Comparison of ENCODE assay signal across 11 mouse cellular contexts in genomic region chr19:9945800-9946564, GRCm38 (mm10). TPM values are rescaled to one million over a fixed set of nuclear protein-coding genes. Genes with fewer than 3 reads are reported as not detected.
DNase-seq lines count a peak whose midpoint lies in the region; ATAC-seq and TF ChIP-seq lines count a peak whose summit lies in the region.
"Had no signal": no experiment of that assay in that cellular context is flagged by ENCODE, and none has a peak within 500 bp of the region (broad histone marks: within the 10 kb centered on the region; RNA-seq: fewer than 3 reads in every experiment).

No protein-coding gene starts in this region.

- 70% methylated on average over 8 of the region's 8 CpGs for WGBS in heart, embryonic 11.5 days (ENCODE audit: insufficient replicate concordance)
- 89% methylated on average over 8 of the region's 8 CpGs for WGBS in small intestine, adult 2 months
- 89% methylated on average over 8 of the region's 8 CpGs for WGBS in forebrain, embryonic 16.5 days

- H3K9me3 ChIP-seq in heart, embryonic 11.5 days (replicated peaks; ENCODE audit: control insufficient read depth, low read length) = peaks cover 2% of the 10 kb centered on the region; the same call in 1 of the 2 replicates
- H3K9me3 ChIP-seq in forebrain, embryonic 16.5 days (ENCODE audit: control insufficient read depth, low read length) = no peaks in the 10 kb centered on the region; the same call in 1 of the 2 replicates
- H3K9me3 ChIP-seq: limb, embryonic 10.5 days had no signal

- DNase-seq in layer of hippocampus, adult 2 months (ENCODE audit: low spot score in 2 of 2) = no peak
- DNase-seq in layer of hippocampus, adult 8-10 months (ENCODE audit: low spot score in 2 of 2) = no peak
- peak; percentile 74 for DNase-seq in adipocyte (ENCODE audit: low spot score)
- no peak for DNase-seq in embryo, embryonic 10 days (ENCODE audit: low spot score)
- DNase-seq: midbrain, embryonic 14.5 days; right cerebral cortex, postnatal 4 days had no signal

- H3K4me3 ChIP-seq in layer of hippocampus, adult 2 months = no peak overlapping the region
- H3K4me3 ChIP-seq in heart, embryonic 11.5 days (ENCODE audit: low read depth, low read length) = no peak overlapping the region
- H3K4me3 ChIP-seq in small intestine, adult 2 months (ENCODE audit: low read depth, low read length) = no peak overlapping the region
- H3K4me3 ChIP-seq in forebrain, embryonic 16.5 days (replicated peaks; ENCODE audit: low read length) = no peak overlapping the region
- H3K4me3 ChIP-seq: limb, embryonic 10.5 days had no signal

- no peak overlapping the region for H3K4me2 ChIP-seq in heart, embryonic 11.5 days
- no peak overlapping the region for H3K4me2 ChIP-seq in forebrain, embryonic 16.5 days (ENCODE audit: low read length)

- H3K27me3 ChIP-seq in heart, embryonic 11.5 days (ENCODE audit: control insufficient read depth, insufficient read depth, low read length) = no peaks in the 10 kb centered on the region
- H3K27me3 ChIP-seq in small intestine, adult 2 months (ENCODE audit: control insufficient read depth, insufficient read depth, low read length) = no peaks in the 10 kb centered on the region
- no peaks in the 10 kb centered on the region for H3K27me3 ChIP-seq in forebrain, embryonic 16.5 days (replicated peaks; ENCODE audit: control insufficient read depth, insufficient read depth, low read length)

- H3K27ac ChIP-seq in layer of hippocampus, adult 2 months = peak overlapping the region; percentile 83
- peak overlapping the region; percentile 41; the same call in 1 of the 2 replicates for H3K27ac ChIP-seq in heart, embryonic 11.5 days (ENCODE audit: low read depth, low read length)
- H3K27ac ChIP-seq in small intestine, adult 2 months (ENCODE audit: insufficient read depth, low read depth, low read length) = 0 out of 2 replicates have a peak overlapping the region, but pooled peaks have one; percentile 0
- H3K27ac ChIP-seq in forebrain, embryonic 16.5 days (ENCODE audit: low read length) = no peak overlapping the region
- H3K27ac ChIP-seq: limb, embryonic 10.5 days had no signal

- no peak overlapping the region for H3K9ac ChIP-seq in heart, embryonic 11.5 days (ENCODE audit: low read depth, low read length)
- H3K9ac ChIP-seq in forebrain, embryonic 16.5 days (replicated peaks; ENCODE audit: low read depth, low read length) = no peak overlapping the region

- TF ChIP-seq CTCF in layer of hippocampus, adult 2 months (conservative IDR thresholded peaks at IDR 0.05) = no peak
- TF ChIP-seq CTCF in small intestine, adult 2 months (IDR thresholded peaks at IDR 0.05; ENCODE audit: extremely low read depth, insufficient read length, insufficient replicate concordance, low read depth, low read length) = no peak

- peaks cover 12% of the 10 kb centered on the region for H3K4me1 ChIP-seq in heart, embryonic 11.5 days (ENCODE audit: control insufficient read depth, insufficient read depth, low read length)
- peaks cover 12% of the 10 kb centered on the region; the same call in 1 of the 2 replicates for H3K4me1 ChIP-seq in small intestine, adult 2 months (ENCODE audit: control insufficient read depth, insufficient read depth, insufficient read length, low read length)
- no peaks in the 10 kb centered on the region for H3K4me1 ChIP-seq in forebrain, embryonic 16.5 days (replicated peaks; ENCODE audit: control insufficient read depth, insufficient read depth, low read length)

- no peak for TF ChIP-seq POLR2A in small intestine, adult 2 months (IDR thresholded peaks at IDR 0.05; ENCODE audit: low read depth, low read length)

- ATAC-seq in heart, embryonic 11.5 days (replicated peaks; ENCODE audit: insufficient number of reproducible peaks, low FRiP score, low TSS enrichment) = no peak
- no peak for ATAC-seq in megakaryocyte progenitor cell, adult 5-6 weeks (replicated peaks; ENCODE audit: poor library complexity)
- no peak for ATAC-seq in forebrain, embryonic 16.5 days

- H3K36me3 ChIP-seq in heart, embryonic 11.5 days (ENCODE audit: control insufficient read depth, insufficient read depth, low read length) = no peaks in the 10 kb centered on the region
- H3K36me3 ChIP-seq in small intestine, adult 2 months (ENCODE audit: control insufficient read depth, insufficient read depth, low read length) = no peaks in the 10 kb centered on the region
- no peaks in the 10 kb centered on the region for H3K36me3 ChIP-seq in forebrain, embryonic 16.5 days (ENCODE audit: control insufficient read depth, insufficient read depth)
- H3K36me3 ChIP-seq: limb, embryonic 10.5 days had no signal

RNA-seq across cellular contexts. Expression of gene Fth1, which starts 34.4 kb away (rescaled TPM):
- total RNA-seq in layer of hippocampus, adult 2 months (2021) = 1,000 to 10,000 TPM; 3,170 to 3,409 TPM
- 1,000 to 10,000 TPM; 3,051 to 4,196 (median 3,526) TPM for total RNA-seq in layer of hippocampus, adult 8-10 months (2022)
- polyA plus RNA-seq in heart, embryonic 11.5 days (2014; fragmentation: Nextera tagmentation; extraction: Ambion mirVana) = 1,994 and 2,294 TPM in 2 replicates
- polyA plus RNA-seq in small intestine, adult 2 months (2012; rRNA removed) = 9,432 and 18,582 TPM in 2 replicates
- 1,115 and 1,144 TPM in 2 replicates for total RNA-seq in megakaryocyte progenitor cell, adult 5-6 weeks (2015)
- total RNA-seq in megakaryocyte progenitor cell, adult 5-6 weeks (2017) = 325 and 354 TPM in 2 replicates
- polyA plus RNA-seq in forebrain, embryonic 16.5 days (2015; fragmentation: Nextera tagmentation; extraction: Ambion mirVana) = 1,497 and 1,681 TPM in 2 replicates

RNA-seq across cellular contexts. Expression of gene Incenp, which starts 46.6 kb away (rescaled TPM):
- 10 to 100 TPM; 13.9 to 14.0 TPM for total RNA-seq in layer of hippocampus, adult 2 months (2021)
- total RNA-seq in layer of hippocampus, adult 8-10 months (2022) = 10 to 100 TPM; 14.0 to 20.4 (median 17.7) TPM
- polyA plus RNA-seq in heart, embryonic 11.5 days (2014; fragmentation: Nextera tagmentation; extraction: Ambion mirVana) = 62.6 and 67.2 TPM in 2 replicates
- 7.7 and 20.4 TPM in 2 replicates for polyA plus RNA-seq in small intestine, adult 2 months (2012; rRNA removed)
- 179 and 188 TPM in 2 replicates for total RNA-seq in megakaryocyte progenitor cell, adult 5-6 weeks (2015)
- 95.9 and 97.2 TPM in 2 replicates for total RNA-seq in megakaryocyte progenitor cell, adult 5-6 weeks (2017)
- 43.0 and 48.6 TPM in 2 replicates for polyA plus RNA-seq in forebrain, embryonic 16.5 days (2015; fragmentation: Nextera tagmentation; extraction: Ambion mirVana)

RNA-seq across cellular contexts. Expression of gene Best1, which starts 55.5 kb away (rescaled TPM):
- 1 to 10 TPM; 1.2 to 1.5 TPM for total RNA-seq in layer of hippocampus, adult 2 months (2021)
- 1 to 10 TPM in 2 of 4 experiments, under 1 TPM in 2; 0.76 to 2.1 (median 1.1) TPM for total RNA-seq in layer of hippocampus, adult 8-10 months (2022)
- 0.10 and 0.41 TPM in 2 replicates for polyA plus RNA-seq in heart, embryonic 11.5 days (2014; fragmentation: Nextera tagmentation; extraction: Ambion mirVana)
- polyA plus RNA-seq in small intestine, adult 2 months (2012; rRNA removed) = 0.09 and 0.18 TPM in 2 replicates
- total RNA-seq in megakaryocyte progenitor cell, adult 5-6 weeks (2015) = 0.15 and 1.1 TPM in 2 replicates
- total RNA-seq in megakaryocyte progenitor cell, adult 5-6 weeks (2017) = not detected in 2 replicates
- 1.2 and 1.5 TPM in 2 replicates for polyA plus RNA-seq in forebrain, embryonic 16.5 days (2015; fragmentation: Nextera tagmentation; extraction: Ambion mirVana)

RNA-seq across cellular contexts. Expression of gene Rab3il1, which starts 55.5 kb away (rescaled TPM):
- total RNA-seq in layer of hippocampus, adult 2 months (2021) = 10 to 100 TPM in 1 of 2 experiments, 1 to 10 TPM in 1; 9.7 to 10.4 TPM
- total RNA-seq in layer of hippocampus, adult 8-10 months (2022) = 10 to 100 TPM in 3 of 4 experiments, 1 to 10 TPM in 1; 9.4 to 20.4 (median 14.0) TPM
- 50.8 and 54.0 TPM in 2 replicates for polyA plus RNA-seq in heart, embryonic 11.5 days (2014; fragmentation: Nextera tagmentation; extraction: Ambion mirVana)
- 4.1 and 4.3 TPM in 2 replicates for polyA plus RNA-seq in small intestine, adult 2 months (2012; rRNA removed)
- 3.0 and 4.6 TPM in 2 replicates for total RNA-seq in megakaryocyte progenitor cell, adult 5-6 weeks (2015)
- 3.4 and 3.9 TPM in 2 replicates for total RNA-seq in megakaryocyte progenitor cell, adult 5-6 weeks (2017)
- polyA plus RNA-seq in forebrain, embryonic 16.5 days (2015; fragmentation: Nextera tagmentation; extraction: Ambion mirVana) = 18.0 and 18.4 TPM in 2 replicates

Comparison
In these comparisons a context has a peak if more than half of its experiments do, and no peak if none do; other contexts are left out.
1. RNA of gene Incenp, which starts 46.6 kb away (total RNA-seq): 95.9 to 188 TPM in megakaryocyte progenitor cell, adult 5-6 weeks; 14.0 to 20.4 TPM in layer of hippocampus, adult 8-10 months and 13.9 to 14.0 TPM in layer of hippocampus, adult 2 months; every median in the first group is over 4 times any median in the second.